Mouse (Mus musculus): ENCODE measurements around the gene Ensa.

GRCm38 (mm10) chr3:95666124-95666844 is 41.5 kb downstream of the Ensa start:
- TF ChIP-seq POLR2A (IDR thresholded peaks at IDR 0.05; ENCODE audit: borderline replicate concordance, insufficient read depth, low read length) (no peak), CTCF (IDR thresholded peaks at IDR 0.05; ENCODE audit: borderline replicate concordance, insufficient read depth, low read depth, low read length) (no peak)
